Mouse (Mus musculus) adipose tissue, adult 10 weeks (tissue): Measurements from ENCODE around the gene Exo1. TPM values are rescaled to one million over a fixed set of nuclear protein-coding genes. Genes with fewer than 3 reads are reported as not detected.

ENCODE experiments used
- polyA plus RNA-seq: library from polyadenylated mRNA; stranded (reverse); fragments of 350-450 nt; fragmentation: Illumina TruSeq; extraction: RNeasy Lipid Tissue Mini Kit (QIAGEN cat#74804); gene quantifications from one replicate; pipeline ENCODE4 v1.2.3, GENCODE M21; 2014; ENCODE audit warnings: low read depth, low replicate concordance

The Exo1 gene
- polyA plus RNA-seq, result 0.78 TPM

DNA sequence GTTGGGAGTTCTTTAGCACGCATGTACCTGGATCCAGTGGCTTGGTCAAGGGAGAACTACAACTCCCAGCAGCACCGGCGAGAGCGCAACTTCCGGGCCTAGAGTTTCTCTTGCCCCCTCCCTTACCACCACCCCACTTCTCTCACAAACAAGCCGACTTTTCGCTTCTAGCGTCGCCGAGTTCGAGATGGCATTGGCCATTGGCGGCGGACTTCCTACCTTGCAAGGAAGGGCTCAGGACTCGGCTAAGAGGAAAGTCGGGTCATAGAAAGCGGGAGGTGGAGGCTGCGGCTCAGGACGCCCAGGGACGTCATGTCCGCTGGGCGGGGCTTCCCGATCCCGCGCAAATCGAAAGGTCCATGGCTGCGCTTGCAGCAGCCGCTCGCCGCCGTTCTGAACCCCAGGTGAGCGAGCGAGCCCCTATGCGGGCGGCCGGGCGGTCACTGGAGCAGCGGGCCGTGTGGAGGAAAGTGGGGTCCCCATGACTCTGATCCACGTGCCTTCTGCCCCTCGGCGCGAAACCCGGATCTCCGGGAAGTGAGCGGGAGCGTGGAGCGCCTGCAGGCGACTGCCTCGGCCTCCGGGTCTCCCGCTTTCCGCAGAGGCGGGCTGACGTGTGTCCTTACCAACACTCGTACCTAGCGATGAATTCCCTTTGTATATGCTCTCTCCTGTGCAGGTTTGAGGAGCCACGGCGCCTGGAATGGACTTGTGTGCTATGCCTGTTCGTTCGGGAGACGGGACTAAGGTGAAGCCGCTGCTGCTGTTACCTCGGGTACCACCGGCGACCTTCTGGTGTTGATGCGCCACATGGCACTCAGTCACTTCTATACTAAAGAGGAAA lies at the start of gene Exo1:
Gene Exo1, plus strand, starts transcription at position 129 of the 844 bp plus-strand sequence.

DNA sequence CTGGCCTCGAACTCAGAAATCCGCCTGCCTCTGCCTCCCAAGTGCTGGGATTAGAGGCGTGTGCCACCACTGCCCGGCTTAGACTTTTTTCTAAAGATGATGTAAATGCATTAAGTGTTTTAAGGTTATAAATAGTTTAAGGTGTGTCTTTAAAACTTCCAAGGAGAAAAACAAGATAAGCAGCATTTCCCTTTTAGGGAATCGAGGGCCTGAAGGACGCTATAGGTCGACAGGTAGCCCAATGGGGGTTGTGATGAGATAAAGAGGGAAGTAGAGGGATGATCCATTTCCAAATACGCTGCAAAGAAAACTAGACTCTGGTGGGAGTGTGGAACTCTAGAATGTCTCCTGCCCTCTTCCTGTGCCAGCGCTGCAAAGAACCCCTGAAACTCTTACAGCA lies 39.6 kb downstream of the Exo1 start, which contains the start of gene Gm38100:
Gene Gm38100, plus strand, starts transcription at position 301 of the 400 bp plus-strand sequence.

Other genes starting within 250 kb of the Exo1 start
- 13.0 TPM for gene Opn3, start 187.8 kb upstream of the Exo1 start, polyA plus RNA-seq
- gene Chml, start 187.7 kb upstream of the Exo1 start, polyA plus RNA-seq, result 3.6 TPM
- gene Wdr64, start 182.0 kb upstream of the Exo1 start, polyA plus RNA-seq, result 1.6 TPM
- gene Gm38100, start 39.7 kb downstream of the Exo1 start, polyA plus RNA-seq, result not detected
- gene Rbm8a2, start 98.5 kb downstream of the Exo1 start, polyA plus RNA-seq, result not detected